Mouse (Mus musculus): ENCODE results near the gene St8sia6. TPM values are rescaled to one million over a fixed set of nuclear protein-coding genes. Genes with fewer than 3 reads are reported as not detected.

The St8sia6 gene
- polyA plus RNA-seq, 1 experiment from 2014 or later, result 0.08 TPM

GRCm38 (mm10) chr2:13757412-13757811 is 36.5 kb downstream of the St8sia6 start:
- H3K4me3 ChIP-seq, result no peak overlapping the region
- ATAC-seq (ENCODE audit: insufficient number of reproducible peaks, low FRiP score), result no peak
- no peak overlapping the region for H3K4me2 ChIP-seq
- H3K27me3 ChIP-seq (replicated peaks), result no peaks in the 10 kb centered on the region
- no peak overlapping the region for H3K9ac ChIP-seq
- no peak overlapping the region for H3K27ac ChIP-seq (ENCODE audit: poor library complexity, severe bottlenecking)
- H3K9me3 ChIP-seq (replicated peaks), result no peaks in the 10 kb centered on the region
- 70% methylated on average over 7 of the region's 7 CpGs for WGBS
- no peaks in the 10 kb centered on the region for H3K36me3 ChIP-seq
- no peaks in the 10 kb centered on the region for H3K4me1 ChIP-seq (replicated peaks)

GRCm38 (mm10) chr2:13755733-13756132 is 38.1 kb downstream of the St8sia6 start:
- Histone ChIP-seq H3K4me3 (no peak overlapping the region), H3K27me3 (replicated peaks) (no peaks in the 10 kb centered on the region), H3K4me1 (replicated peaks) (no peaks in the 10 kb centered on the region), H3K27ac (ENCODE audit: poor library complexity, severe bottlenecking) (no peak overlapping the region), H3K9me3 (replicated peaks) (no peaks in the 10 kb centered on the region), H3K9ac (no peak overlapping the region), H3K36me3 (no peaks in the 10 kb centered on the region), H3K4me2 (no peak overlapping the region)
- no peak for ATAC-seq (ENCODE audit: insufficient number of reproducible peaks, low FRiP score)
- WGBS, result 80% methylated on average over 4 of the region's 4 CpGs

GRCm38 (mm10) chr2:13751691-13752090 is 42.2 kb downstream of the St8sia6 start:
- no peak overlapping the region for H3K4me2 ChIP-seq
- H3K9ac ChIP-seq, result no peak overlapping the region
- no peak overlapping the region for H3K27ac ChIP-seq (ENCODE audit: poor library complexity, severe bottlenecking)
- 86% methylated on average over 1 of the region's 1 CpGs for WGBS
- no peaks in the 10 kb centered on the region for H3K27me3 ChIP-seq (replicated peaks)
- no peaks in the 10 kb centered on the region for H3K9me3 ChIP-seq (replicated peaks)
- no peaks in the 10 kb centered on the region for H3K4me1 ChIP-seq (replicated peaks)
- ATAC-seq (ENCODE audit: insufficient number of reproducible peaks, low FRiP score), result no peak
- H3K4me3 ChIP-seq, result no peak overlapping the region
- no peaks in the 10 kb centered on the region for H3K36me3 ChIP-seq

- Histone ChIP-seq H3K27me3 (replicated peaks) (no peaks in the 10 kb centered on the region), H3K36me3 (no peaks in the 10 kb centered on the region), H3K4me1 (replicated peaks) (no peaks in the 10 kb centered on the region), H3K4me3 (no peak overlapping the region), H3K4me2 (no peak overlapping the region), H3K9me3 (replicated peaks) (no peaks in the 10 kb centered on the region), H3K9ac (no peak overlapping the region), H3K27ac (ENCODE audit: poor library complexity, severe bottlenecking) (no peak overlapping the region)
- WGBS, result 71% methylated on average over 1 of the region's 1 CpGs
- no peak for ATAC-seq (ENCODE audit: insufficient number of reproducible peaks, low FRiP score)
These were observed 43.1 kb downstream of the St8sia6 start for GRCm38 (mm10) chr2:13750777-13751176.

GRCm38 (mm10) chr2:13750089-13750488 is 43.8 kb downstream of the St8sia6 start:
- no peaks in the 10 kb centered on the region for H3K36me3 ChIP-seq
- H3K9me3 ChIP-seq (replicated peaks), result no peaks in the 10 kb centered on the region
- WGBS, result 32% methylated on average over 1 of the region's 1 CpGs
- H3K27me3 ChIP-seq (replicated peaks), result no peaks in the 10 kb centered on the region
- no peaks in the 10 kb centered on the region for H3K4me1 ChIP-seq (replicated peaks)
- H3K4me2 ChIP-seq, result no peak overlapping the region
- H3K4me3 ChIP-seq, result no peak overlapping the region
- ATAC-seq (ENCODE audit: insufficient number of reproducible peaks, low FRiP score), result no peak
- no peak overlapping the region for H3K9ac ChIP-seq
- H3K27ac ChIP-seq (ENCODE audit: poor library complexity, severe bottlenecking), result no peak overlapping the region

- H3K9ac ChIP-seq, result no peak overlapping the region
- no peaks in the 10 kb centered on the region for H3K36me3 ChIP-seq
- 86% methylated on average over 1 of the region's 1 CpGs for WGBS
- H3K4me3 ChIP-seq, result no peak overlapping the region
- H3K4me1 ChIP-seq (replicated peaks), result no peaks in the 10 kb centered on the region
- no peaks in the 10 kb centered on the region for H3K9me3 ChIP-seq (replicated peaks)
- ATAC-seq (ENCODE audit: insufficient number of reproducible peaks, low FRiP score), result no peak
- no peak overlapping the region for H3K27ac ChIP-seq (ENCODE audit: poor library complexity, severe bottlenecking)
- H3K4me2 ChIP-seq, result no peak overlapping the region
- H3K27me3 ChIP-seq (replicated peaks), result no peaks in the 10 kb centered on the region
These were observed 44.7 kb downstream of the St8sia6 start for GRCm38 (mm10) chr2:13749176-13749575.

- Histone ChIP-seq H3K9me3 (replicated peaks) (no peaks in the 10 kb centered on the region), H3K36me3 (no peaks in the 10 kb centered on the region), H3K4me2 (no peak overlapping the region), H3K4me3 (no peak overlapping the region), H3K27ac (ENCODE audit: poor library complexity, severe bottlenecking) (no peak overlapping the region), H3K4me1 (replicated peaks) (no peaks in the 10 kb centered on the region), H3K9ac (no peak overlapping the region), H3K27me3 (replicated peaks) (no peaks in the 10 kb centered on the region)
- WGBS, result 78% methylated on average over 1 of the region's 1 CpGs
- no peak for ATAC-seq (ENCODE audit: insufficient number of reproducible peaks, low FRiP score)
These were observed 46.3 kb downstream of the St8sia6 start for GRCm38 (mm10) chr2:13747576-13747975.

GRCm38 (mm10) chr2:13746023-13746422 is 47.8 kb downstream of the St8sia6 start:
- Histone ChIP-seq H3K27ac (ENCODE audit: poor library complexity, severe bottlenecking) (no peak overlapping the region), H3K4me1 (replicated peaks) (no peaks in the 10 kb centered on the region), H3K27me3 (replicated peaks) (no peaks in the 10 kb centered on the region), H3K4me3 (no peak overlapping the region), H3K9ac (no peak overlapping the region), H3K36me3 (no peaks in the 10 kb centered on the region), H3K9me3 (replicated peaks) (no peaks in the 10 kb centered on the region), H3K4me2 (no peak overlapping the region)
- 65% methylated on average over 1 of the region's 1 CpGs for WGBS
- ATAC-seq (ENCODE audit: insufficient number of reproducible peaks, low FRiP score), result no peak

GRCm38 (mm10) chr2:13738704-13739103 is 55.2 kb downstream of the St8sia6 start:
- no peak overlapping the region for H3K4me2 ChIP-seq
- no peak overlapping the region for H3K9ac ChIP-seq
- no peaks in the 10 kb centered on the region for H3K36me3 ChIP-seq
- no peak for ATAC-seq (ENCODE audit: insufficient number of reproducible peaks, low FRiP score)
- no peaks in the 10 kb centered on the region for H3K9me3 ChIP-seq (replicated peaks)
- 67% methylated on average over 7 of the region's 7 CpGs for WGBS
- no peaks in the 10 kb centered on the region for H3K4me1 ChIP-seq (replicated peaks)
- H3K27ac ChIP-seq (ENCODE audit: poor library complexity, severe bottlenecking), result no peak overlapping the region
- H3K4me3 ChIP-seq, result no peak overlapping the region
- no peaks in the 10 kb centered on the region for H3K27me3 ChIP-seq (replicated peaks)

- Histone ChIP-seq H3K4me2 (no peak overlapping the region), H3K36me3 (no peaks in the 10 kb centered on the region), H3K4me1 (replicated peaks) (peaks cover 3% of the 10 kb centered on the region; the same call in 1 of the 2 replicates), H3K9ac (no peak overlapping the region), H3K27ac (ENCODE audit: poor library complexity, severe bottlenecking) (no peak overlapping the region), H3K27me3 (replicated peaks) (no peaks in the 10 kb centered on the region), H3K9me3 (replicated peaks) (no peaks in the 10 kb centered on the region), H3K4me3 (no peak overlapping the region)
- no peak for ATAC-seq (ENCODE audit: insufficient number of reproducible peaks, low FRiP score)
- WGBS, result 32% methylated on average over 2 of the region's 2 CpGs
These were observed 66.0 kb downstream of the St8sia6 start for GRCm38 (mm10) chr2:13727901-13728300.

GRCm38 (mm10) chr2:13725592-13725991 is 68.3 kb downstream of the St8sia6 start:
- no peak overlapping the region for H3K4me3 ChIP-seq
- 72% methylated on average over 3 of the region's 3 CpGs for WGBS
- ATAC-seq (ENCODE audit: insufficient number of reproducible peaks, low FRiP score), result no peak

GRCm38 (mm10) chr2:13722241-13722640 is 71.6 kb downstream of the St8sia6 start:
- H3K9ac ChIP-seq, result no peak overlapping the region
- no peaks in the 10 kb centered on the region for H3K4me1 ChIP-seq (replicated peaks)
- H3K27ac ChIP-seq (ENCODE audit: poor library complexity, severe bottlenecking), result no peak overlapping the region
- WGBS, result 74% methylated on average over 4 of the region's 4 CpGs
- H3K36me3 ChIP-seq, result no peaks in the 10 kb centered on the region
- no peak overlapping the region for H3K4me3 ChIP-seq
- no peaks in the 10 kb centered on the region for H3K9me3 ChIP-seq (replicated peaks)
- no peak for ATAC-seq (ENCODE audit: insufficient number of reproducible peaks, low FRiP score)
- H3K27me3 ChIP-seq (replicated peaks), result no peaks in the 10 kb centered on the region
- no peak overlapping the region for H3K4me2 ChIP-seq

More at GRCm38 (mm10) chr2:13725592-13725991, 68.3 kb downstream of the St8sia6 start:
- no peak overlapping the region for H3K9ac ChIP-seq
- H3K9me3 ChIP-seq (replicated peaks), result no peaks in the 10 kb centered on the region
- H3K27ac ChIP-seq (ENCODE audit: poor library complexity, severe bottlenecking), result no peak overlapping the region
- no peaks in the 10 kb centered on the region for H3K27me3 ChIP-seq (replicated peaks)
- no peak overlapping the region for H3K4me2 ChIP-seq
- peaks cover 3% of the 10 kb centered on the region; the same call in 1 of the 2 replicates for H3K4me1 ChIP-seq (replicated peaks)
- no peaks in the 10 kb centered on the region for H3K36me3 ChIP-seq
